Mouse (Mus musculus): Measurements from ENCODE around the gene Fndc1. TPM values are rescaled to one million over a fixed set of nuclear protein-coding genes. Genes with fewer than 3 reads are reported as not detected.

Fndc1 gene
- polyA plus RNA-seq, 1 experiment = 2.0 TPM

GRCm38 (mm10) chr17:7870862-7871605 is 43.9 kb upstream of the Fndc1 start:
- H3K27me3 ChIP-seq (replicated peaks; ENCODE audit: control insufficient read depth, insufficient read depth, low read length) = no peaks in the 10 kb centered on the region
- DNase-seq = peak; percentile 27
- H3K4me1 ChIP-seq (ENCODE audit: control insufficient read depth, insufficient read depth, low read length) = 0 out of 2 replicates have a peak, but pooled peaks cover 4% of the 10 kb centered on the region
- H3K27ac ChIP-seq (ENCODE audit: insufficient read depth, low read depth, low read length) = no peak overlapping the region
- WGBS = 57% methylated on average over 6 of the region's 6 CpGs
- H3K36me3 ChIP-seq (ENCODE audit: control insufficient read depth, insufficient read depth, low read length) = no peaks in the 10 kb centered on the region
- no peak for TF ChIP-seq POLR2A (IDR thresholded peaks at IDR 0.05; ENCODE audit: low read depth, low read length)
- no peak for TF ChIP-seq CTCF (conservative IDR thresholded peaks at IDR 0.05; ENCODE audit: insufficient read depth, insufficient read length, low read depth, low read length)
- no peak overlapping the region for H3K4me3 ChIP-seq (ENCODE audit: insufficient read depth, low read depth, low read length)

DNA sequence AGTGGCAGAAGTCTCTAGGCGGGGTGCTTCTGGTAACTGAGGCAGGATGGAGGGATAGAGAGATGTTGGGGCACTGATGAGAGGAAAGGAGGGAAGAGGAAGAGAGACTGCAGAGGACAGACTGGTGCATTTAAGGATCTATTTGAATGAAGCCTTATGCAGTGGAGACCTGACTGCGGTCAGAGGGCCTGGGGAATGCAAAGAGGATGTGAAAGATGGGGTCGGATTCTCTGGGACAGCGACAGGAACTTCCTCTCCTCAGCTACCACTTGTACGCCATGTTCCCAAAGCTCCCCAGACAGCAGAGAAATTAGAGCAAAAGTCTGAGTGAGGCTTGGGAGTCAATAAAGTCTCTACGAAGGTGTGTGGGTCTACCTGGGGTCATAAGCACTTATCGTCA is 42.0 kb upstream of the Fndc1 start:
- H3K4me1 ChIP-seq (ENCODE audit: control insufficient read depth, insufficient read depth, low read length) = no peaks in the 10 kb centered on the region
- H3K27ac ChIP-seq (ENCODE audit: insufficient read depth, low read depth, low read length) = no peak overlapping the region
- DNase-seq = no peak
- TF ChIP-seq CTCF (conservative IDR thresholded peaks at IDR 0.05; ENCODE audit: insufficient read depth, insufficient read length, low read depth, low read length) (no peak), POLR2A (IDR thresholded peaks at IDR 0.05; ENCODE audit: low read depth, low read length) (no peak)
- no peak overlapping the region for H3K4me3 ChIP-seq (ENCODE audit: insufficient read depth, low read depth, low read length)
- H3K27me3 ChIP-seq (replicated peaks; ENCODE audit: control insufficient read depth, insufficient read depth, low read length) = no peaks in the 10 kb centered on the region
- 70% methylated on average over 7 of the region's 7 CpGs for WGBS
- H3K36me3 ChIP-seq (ENCODE audit: control insufficient read depth, insufficient read depth, low read length) = no peaks in the 10 kb centered on the region

GRCm38 (mm10) chr17:7868631-7869030 is 41.5 kb upstream of the Fndc1 start:
- 5% methylated on average over 4 of the region's 4 CpGs for WGBS
- Histone ChIP-seq H3K4me3 (ENCODE audit: insufficient read depth, low read depth, low read length) (no peak overlapping the region), H3K4me1 (ENCODE audit: control insufficient read depth, insufficient read depth, low read length) (no peaks in the 10 kb centered on the region), H3K27ac (ENCODE audit: insufficient read depth, low read depth, low read length) (no peak overlapping the region), H3K27me3 (replicated peaks; ENCODE audit: control insufficient read depth, insufficient read depth, low read length) (no peaks in the 10 kb centered on the region), H3K36me3 (ENCODE audit: control insufficient read depth, insufficient read depth, low read length) (no peaks in the 10 kb centered on the region)
- TF ChIP-seq CTCF (conservative IDR thresholded peaks at IDR 0.05; ENCODE audit: insufficient read depth, insufficient read length, low read depth, low read length) (peak; percentile 85), POLR2A (IDR thresholded peaks at IDR 0.05; ENCODE audit: low read depth, low read length) (no peak)
- peak; percentile 64 for DNase-seq

GRCm38 (mm10) chr17:7864740-7865139 is 37.6 kb upstream of the Fndc1 start:
- TF ChIP-seq POLR2A (IDR thresholded peaks at IDR 0.05; ENCODE audit: low read depth, low read length) = no peak
- TF ChIP-seq CTCF (conservative IDR thresholded peaks at IDR 0.05; ENCODE audit: insufficient read depth, insufficient read length, low read depth, low read length) = peak; percentile 58

DNA sequence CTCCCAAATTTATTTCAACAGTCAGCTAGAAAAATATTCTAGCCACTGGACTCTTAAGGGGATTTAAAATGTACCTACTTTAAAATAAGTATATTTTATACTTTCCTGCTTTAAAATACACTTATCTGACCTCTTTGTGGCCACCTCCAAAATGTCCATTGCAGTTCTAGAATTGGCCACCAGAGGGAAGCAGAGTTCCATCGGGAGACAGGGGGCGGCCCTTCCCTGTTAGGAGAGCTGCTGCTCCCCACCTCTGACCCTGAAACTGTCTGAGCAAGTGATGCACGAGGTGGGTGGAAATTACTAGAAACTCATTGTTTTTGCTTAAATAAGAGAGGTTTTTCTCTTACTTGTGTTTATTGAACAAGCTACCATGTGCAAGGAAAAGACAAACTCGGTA is 36.6 kb upstream of the Fndc1 start:
- Histone ChIP-seq H3K4me3 (ENCODE audit: insufficient read depth, low read depth, low read length) (no peak overlapping the region), H3K4me1 (ENCODE audit: control insufficient read depth, insufficient read depth, low read length) (no peaks in the 10 kb centered on the region), H3K36me3 (ENCODE audit: control insufficient read depth, insufficient read depth, low read length) (no peaks in the 10 kb centered on the region), H3K27me3 (replicated peaks; ENCODE audit: control insufficient read depth, insufficient read depth, low read length) (no peaks in the 10 kb centered on the region), H3K27ac (ENCODE audit: insufficient read depth, low read depth, low read length) (no peak overlapping the region)
- TF ChIP-seq POLR2A (IDR thresholded peaks at IDR 0.05; ENCODE audit: low read depth, low read length) (no peak), CTCF (conservative IDR thresholded peaks at IDR 0.05; ENCODE audit: insufficient read depth, insufficient read length, low read depth, low read length) (peak; percentile 76)
- peak; percentile 50 for DNase-seq
- 22% methylated on average over 4 of the region's 4 CpGs for WGBS

More at GRCm38 (mm10) chr17:7864740-7865139, 37.6 kb upstream of the Fndc1 start:
- H3K4me1 ChIP-seq (ENCODE audit: control insufficient read depth, insufficient read depth, low read length) = no peaks in the 10 kb centered on the region
- H3K36me3 ChIP-seq (ENCODE audit: control insufficient read depth, insufficient read depth, low read length) = no peaks in the 10 kb centered on the region
- WGBS = 28% methylated on average over 7 of the region's 7 CpGs
- no peak overlapping the region for H3K4me3 ChIP-seq (ENCODE audit: insufficient read depth, low read depth, low read length)
- DNase-seq = peak; percentile 20
- no peak overlapping the region for H3K27ac ChIP-seq (ENCODE audit: insufficient read depth, low read depth, low read length)
- H3K27me3 ChIP-seq (replicated peaks; ENCODE audit: control insufficient read depth, insufficient read depth, low read length) = no peaks in the 10 kb centered on the region

DNA sequence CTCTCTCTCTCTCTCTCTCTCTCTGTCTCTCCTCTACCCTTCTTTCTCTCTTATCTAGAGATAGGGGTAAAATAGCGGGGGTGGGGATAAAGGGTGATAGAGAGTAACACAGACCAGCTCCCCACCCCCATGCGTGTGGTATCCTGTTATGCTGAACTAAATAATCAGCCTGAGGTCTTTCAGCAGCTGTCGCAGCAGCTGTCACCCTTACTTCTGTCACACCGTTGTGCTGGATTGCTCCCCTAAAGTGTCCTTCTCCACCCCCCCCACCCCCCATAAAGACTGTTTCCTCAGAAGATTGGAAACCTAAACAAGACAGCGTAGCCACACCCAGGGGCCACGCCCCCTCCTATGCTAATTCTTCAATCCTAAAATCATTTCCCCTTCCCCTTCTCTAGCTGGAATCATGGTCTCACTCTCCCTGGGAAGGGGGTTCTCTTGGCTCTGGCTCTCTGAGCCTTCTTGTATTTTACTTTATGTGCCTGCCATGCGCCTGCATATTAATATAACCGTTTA is 33.8 kb upstream of the Fndc1 start:
- Histone ChIP-seq H3K27me3 (replicated peaks; ENCODE audit: control insufficient read depth, insufficient read depth, low read length) (no peaks in the 10 kb centered on the region), H3K27ac (ENCODE audit: insufficient read depth, low read depth, low read length) (no peak overlapping the region), H3K4me1 (ENCODE audit: control insufficient read depth, insufficient read depth, low read length) (no peaks in the 10 kb centered on the region), H3K36me3 (ENCODE audit: control insufficient read depth, insufficient read depth, low read length) (no peaks in the 10 kb centered on the region), H3K4me3 (ENCODE audit: insufficient read depth, low read depth, low read length) (no peak overlapping the region)
- DNase-seq = no peak
- TF ChIP-seq CTCF (conservative IDR thresholded peaks at IDR 0.05; ENCODE audit: insufficient read depth, insufficient read length, low read depth, low read length) (no peak), POLR2A (IDR thresholded peaks at IDR 0.05; ENCODE audit: low read depth, low read length) (no peak)
- WGBS = 54% methylated on average over 8 of the region's 8 CpGs

GRCm38 (mm10) chr17:7857658-7858057 is 30.6 kb upstream of the Fndc1 start:
- H3K27ac ChIP-seq (ENCODE audit: insufficient read depth, low read depth, low read length) = no peak overlapping the region
- TF ChIP-seq CTCF (conservative IDR thresholded peaks at IDR 0.05; ENCODE audit: insufficient read depth, insufficient read length, low read depth, low read length) (no peak), POLR2A (IDR thresholded peaks at IDR 0.05; ENCODE audit: low read depth, low read length) (no peak)
- 74% methylated on average over 6 of the region's 6 CpGs for WGBS

More at GRCm38 (mm10) chr17:7857658-7858057, 30.6 kb upstream of the Fndc1 start:
- Histone ChIP-seq H3K4me1 (ENCODE audit: control insufficient read depth, insufficient read depth, low read length) (no peaks in the 10 kb centered on the region), H3K27me3 (replicated peaks; ENCODE audit: control insufficient read depth, insufficient read depth, low read length) (no peaks in the 10 kb centered on the region), H3K4me3 (ENCODE audit: insufficient read depth, low read depth, low read length) (no peak overlapping the region), H3K36me3 (ENCODE audit: control insufficient read depth, insufficient read depth, low read length) (no peaks in the 10 kb centered on the region)
- no peak for DNase-seq
